Mouse (Mus musculus): ENCODE measurements at regions not wholly inside any gene's neighbourhood (a gene's known extent, or its start where the extent isn't known, plus 50 kb on each side); places are given as distances from the start of the nearest gene placed in this dataset.

GRCm38 (mm10) chr12:9274181-9274580 is 244.4 kb downstream of the Ttc32 start:
- no peak for DNase-seq

- DNase-seq: no peak
These were observed 245.9 kb downstream of the Ttc32 start for GRCm38 (mm10) chr12:9275697-9276096.

- DNase-seq: no peak
These were observed 248.9 kb downstream of the Ttc32 start for GRCm38 (mm10) chr12:9278735-9279134.

- no peak for DNase-seq
These were observed 250.3 kb downstream of the Ttc32 start for GRCm38 (mm10) chr12:9279893-9280605.

GRCm38 (mm10) chr12:9287271-9287670 is 257.5 kb downstream of the Ttc32 start:
- no peak for DNase-seq

GRCm38 (mm10) chr12:9292656-9293055 is 262.9 kb downstream of the Ttc32 start:
- DNase-seq: no peak

GRCm38 (mm10) chr12:9295211-9295610 is 265.4 kb downstream of the Ttc32 start:
- no peak for DNase-seq

GRCm38 (mm10) chr12:9298848-9299655 is 269.3 kb downstream of the Ttc32 start:
- no peak for DNase-seq

- DNase-seq: no peak
These were observed 265.8 kb upstream of the Osr1 start for GRCm38 (mm10) chr12:9304146-9304545.

- DNase-seq: no peak
These were observed 231.8 kb upstream of the Osr1 start for GRCm38 (mm10) chr12:9337891-9338672.

GRCm38 (mm10) chr12:9338801-9339231 is 231.1 kb upstream of the Osr1 start:
- no peak for DNase-seq

GRCm38 (mm10) chr12:9340769-9341168 is 229.1 kb upstream of the Osr1 start:
- DNase-seq: no peak

GRCm38 (mm10) chr12:9345359-9345758 is 224.6 kb upstream of the Osr1 start:
- no peak for DNase-seq

- no peak for DNase-seq
These were observed 214.4 kb upstream of the Osr1 start for GRCm38 (mm10) chr12:9355512-9355911.

- no peak for DNase-seq
These were observed 212.1 kb upstream of the Osr1 start for GRCm38 (mm10) chr12:9357856-9358255.

- DNase-seq: no peak
These were observed 211.0 kb upstream of the Osr1 start for GRCm38 (mm10) chr12:9358872-9359271.

GRCm38 (mm10) chr12:9365931-9366330 is 204.0 kb upstream of the Osr1 start:
- DNase-seq: no peak

GRCm38 (mm10) chr12:9368682-9369081 is 201.2 kb upstream of the Osr1 start:
- no peak for DNase-seq

- no peak for DNase-seq
These were observed 168.0 kb upstream of the Osr1 start for GRCm38 (mm10) chr12:9401956-9402355.

GRCm38 (mm10) chr12:9404981-9405380 is 164.9 kb upstream of the Osr1 start:
- no peak for DNase-seq

- DNase-seq: no peak
These were observed 150.6 kb upstream of the Osr1 start for GRCm38 (mm10) chr12:9419311-9419710.

- no peak for DNase-seq
These were observed 139.3 kb upstream of the Osr1 start for GRCm38 (mm10) chr12:9430656-9431055.

GRCm38 (mm10) chr12:9438575-9439161 is 131.2 kb upstream of the Osr1 start:
- DNase-seq: no peak

Data from thymus, postnatal 14 days (tissue).